18 mouse cellular contexts compared by ENCODE assay signal in the genomic region with DNA sequence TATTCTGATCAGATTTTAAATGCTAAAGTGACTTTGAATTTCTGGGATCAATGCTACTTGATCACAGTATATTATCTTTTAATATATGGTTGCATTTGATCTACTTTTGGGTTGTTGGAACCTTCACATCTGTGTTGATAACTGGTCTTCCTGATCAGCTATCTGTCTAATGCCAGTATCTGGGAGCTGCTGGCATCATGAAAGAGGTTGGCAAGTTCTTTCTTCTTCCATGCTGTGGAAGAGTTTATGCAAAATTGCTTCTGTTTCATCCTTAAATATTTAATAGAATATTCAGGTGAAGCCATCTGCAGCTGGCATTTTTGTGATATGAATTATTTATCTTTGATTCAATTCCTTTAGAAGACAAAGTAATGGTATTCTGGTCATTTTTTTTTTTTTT. TPM values are rescaled to one million over a fixed set of nuclear protein-coding genes. Genes with fewer than 3 reads are reported as not detected.
"Had no signal": no experiment of that assay in that cellular context is flagged by ENCODE, and none has a peak within 500 bp of the region (broad histone marks: within the 10 kb centered on the region; RNA-seq: fewer than 3 reads in every experiment).

No protein-coding gene starts in this region.

- H3K4me2 ChIP-seq: neural tube, embryonic 15.5 days; stomach, embryonic 15.5 days had no signal

- H3K4me3 ChIP-seq: neural tube, embryonic 15.5 days; stomach, embryonic 15.5 days had no signal

- H3K4me1 ChIP-seq: stomach, embryonic 15.5 days had no signal

- DNase-seq: retina, postnatal 1 day; right cerebral cortex, adult 18-20 months; right cerebral cortex, postnatal 14 days; right cerebral cortex, postnatal 25 days; right cerebral cortex, postnatal 4 days; spleen, adult 18-20 months; thymus, adult 18-20 months; thymus, adult 2 months; thymus, postnatal 14 days; thymus, postnatal 25 days; thymus, postnatal 36 days; thymus, postnatal 4 days had no signal

- H3K27me3 ChIP-seq: neural tube, embryonic 15.5 days; stomach, embryonic 15.5 days had no signal

- H3K9ac ChIP-seq: neural tube, embryonic 15.5 days; stomach, embryonic 15.5 days had no signal

- H3K36me3 ChIP-seq: neural tube, embryonic 15.5 days; stomach, embryonic 15.5 days had no signal

- H3K9me3 ChIP-seq: neural tube, embryonic 15.5 days; stomach, embryonic 15.5 days had no signal

- H3K27ac ChIP-seq: neural tube, embryonic 15.5 days; stomach, embryonic 15.5 days; stomach, postnatal 0 days had no signal

RNA-seq across cellular contexts. Expression of a gene that starts 32.6 kb away (rescaled TPM):
- polyA plus RNA-seq: small intestine, adult 2 months; spleen, adult 2 months; testis, adult 2 months; thymus, adult 2 months had no signal
